Mouse (Mus musculus) liver, adult 2 months (tissue): ENCODE measurements around the gene Papln.

Experiments
- CTCF ChIP-seq: fragments of 200-500 bp; IDR thresholded peaks from 2 replicates; pipeline ENCODE4 v1.5.1; 2011; ENCODE audit warnings: low read depth, low read length, control low read depth
- POLR2A ChIP-seq: fragments of 200-500 bp; IDR thresholded peaks from 2 replicates; pipeline ENCODE4 v1.6.1; 2011; ENCODE audit warnings: low read length, control low read depth; ENCODE audit not compliant: insufficient read depth; ENCODE audit errors: extremely low read depth

- TF ChIP-seq CTCF (no peak), POLR2A (no peak)
Measured at GRCm38 (mm10) chr12:83768235-83768899, 4.9 kb downstream of the Papln start.
